Comparison of ENCODE assay signal across 15 mouse cellular contexts in genomic region chr11:102630731-102631130, GRCm38 (mm10). TPM values are rescaled to one million over a fixed set of nuclear protein-coding genes. Genes with fewer than 3 reads are reported as not detected.
DNase-seq lines count a peak whose midpoint lies in the region; ATAC-seq and TF ChIP-seq lines count a peak whose summit lies in the region.
"Had no signal": no experiment of that assay in that cellular context is flagged by ENCODE, and none has a peak within 500 bp of the region (broad histone marks: within the 10 kb centered on the region; RNA-seq: fewer than 3 reads in every experiment).

No protein-coding gene starts in this region.

- H3K36me3 ChIP-seq in kidney, embryonic 14.5 days (ENCODE audit: control insufficient read depth, insufficient read depth, low read length) = no peaks in the 10 kb centered on the region
- H3K36me3 ChIP-seq in stomach, embryonic 16.5 days (ENCODE audit: control insufficient read depth, insufficient read depth, low read length) = no peaks in the 10 kb centered on the region
- no peaks in the 10 kb centered on the region for H3K36me3 ChIP-seq in stomach, postnatal 0 days (ENCODE audit: control insufficient read depth, insufficient read depth, low read length)
- no peaks in the 10 kb centered on the region for H3K36me3 ChIP-seq in embryonic facial prominence, embryonic 14.5 days (ENCODE audit: control insufficient read depth, insufficient read depth, low read length)

- H3K27ac ChIP-seq in kidney, embryonic 14.5 days (ENCODE audit: low read depth, low read length) = peak overlapping the region; percentile 67; the same call in 1 of the 2 replicates
- 0 out of 2 replicates have a peak overlapping the region, but pooled peaks have one; percentile 15 for H3K27ac ChIP-seq in stomach, embryonic 16.5 days (ENCODE audit: low read length)
- no peak overlapping the region for H3K27ac ChIP-seq in stomach, postnatal 0 days (replicated peaks)
- 0 out of 2 replicates have a peak overlapping the region, but pooled peaks have one; percentile 7 for H3K27ac ChIP-seq in embryonic facial prominence, embryonic 14.5 days (replicated peaks; ENCODE audit: low read depth, low read length)
- H3K27ac ChIP-seq: hindbrain, postnatal 0 days had no signal

- no peak overlapping the region for H3K4me3 ChIP-seq in kidney, embryonic 14.5 days (ENCODE audit: low read length)
- H3K4me3 ChIP-seq in stomach, embryonic 16.5 days (replicated peaks; ENCODE audit: low read length) = no peak overlapping the region
- no peak overlapping the region for H3K4me3 ChIP-seq in stomach, postnatal 0 days (ENCODE audit: low read depth, low read length)
- no peak overlapping the region for H3K4me3 ChIP-seq in embryonic facial prominence, embryonic 14.5 days (ENCODE audit: low read depth, low read length)

- no peak for TF ChIP-seq EP300 in stomach, postnatal 0 days (optimal IDR thresholded peaks at IDR 0.05)

- no peaks in the 10 kb centered on the region for H3K27me3 ChIP-seq in kidney, embryonic 14.5 days (ENCODE audit: control insufficient read depth, insufficient read depth, low read length)
- H3K27me3 ChIP-seq in stomach, embryonic 16.5 days (ENCODE audit: control insufficient read depth, insufficient read depth, low read length) = no peaks in the 10 kb centered on the region
- H3K27me3 ChIP-seq in stomach, postnatal 0 days (ENCODE audit: control insufficient read depth, insufficient read depth, low read length) = no peaks in the 10 kb centered on the region
- H3K27me3 ChIP-seq in embryonic facial prominence, embryonic 14.5 days (replicated peaks; ENCODE audit: control insufficient read depth, insufficient read depth, low read length) = no peaks in the 10 kb centered on the region

- 0 out of 2 replicates have a peak overlapping the region, but pooled peaks have one; percentile 12 for H3K9ac ChIP-seq in kidney, embryonic 14.5 days (ENCODE audit: low read depth, low read length)
- H3K9ac ChIP-seq in stomach, embryonic 16.5 days (ENCODE audit: low read length) = no peak overlapping the region
- H3K9ac ChIP-seq in stomach, postnatal 0 days (ENCODE audit: low read length) = no peak overlapping the region
- H3K9ac ChIP-seq in embryonic facial prominence, embryonic 14.5 days (ENCODE audit: low read depth, low read length) = no peak overlapping the region

- peak overlapping the region; percentile 1; the same call in 1 of the 2 replicates for H3K4me2 ChIP-seq in kidney, embryonic 14.5 days (replicated peaks; ENCODE audit: low read depth, low read length)
- H3K4me2 ChIP-seq in stomach, embryonic 16.5 days (ENCODE audit: low read depth, low read length) = no peak overlapping the region
- H3K4me2 ChIP-seq in stomach, postnatal 0 days (replicated peaks; ENCODE audit: low read depth) = no peak overlapping the region
- no peak overlapping the region for H3K4me2 ChIP-seq in embryonic facial prominence, embryonic 14.5 days (ENCODE audit: low read depth, low read length)

- no peaks in the 10 kb centered on the region for H3K9me3 ChIP-seq in kidney, embryonic 14.5 days (ENCODE audit: control insufficient read depth, low read length)
- H3K9me3 ChIP-seq in stomach, embryonic 16.5 days (replicated peaks; ENCODE audit: control insufficient read depth, low read length) = no peaks in the 10 kb centered on the region
- no peaks in the 10 kb centered on the region for H3K9me3 ChIP-seq in stomach, postnatal 0 days (ENCODE audit: control insufficient read depth, low read length)
- H3K9me3 ChIP-seq in embryonic facial prominence, embryonic 14.5 days (ENCODE audit: control insufficient read depth, low read length) = no peaks in the 10 kb centered on the region

- 9% methylated on average over 7 of the region's 7 CpGs for WGBS in kidney, embryonic 14.5 days
- WGBS in stomach, embryonic 16.5 days = 24% methylated on average over 7 of the region's 7 CpGs
- 47% methylated on average over 7 of the region's 7 CpGs for WGBS in stomach, postnatal 0 days
- WGBS in embryonic facial prominence, embryonic 14.5 days = 15% methylated on average over 7 of the region's 7 CpGs

- ATAC-seq in kidney, embryonic 14.5 days (ENCODE audit: low FRiP score, low TSS enrichment) = 0 out of 2 replicates have a peak, but pooled peaks have one; percentile 0
- no peak for ATAC-seq in stomach, embryonic 16.5 days (ENCODE audit: insufficient read depth, low FRiP score)
- no peak for ATAC-seq in stomach, postnatal 0 days (ENCODE audit: low FRiP score, low TSS enrichment)
- no peak for ATAC-seq in embryonic facial prominence, embryonic 14.5 days (ENCODE audit: low read depth)
- ATAC-seq: hindbrain, postnatal 0 days had no signal

- no peak for DNase-seq in kidney, postnatal 36 days
- no peak for DNase-seq in stomach, postnatal 0 days (ENCODE audit: low spot score)
- no peak for DNase-seq in embryonic facial prominence, embryonic 14.5 days (ENCODE audit: low spot score)
- no peak for DNase-seq in urinary bladder, postnatal 36 days (ENCODE audit: low spot score in 2 of 2)
- no peak for DNase-seq in frontal cortex, adult 2 months (ENCODE audit: extremely low spot score in 1 of 2, low spot score in 1 of 2)
- DNase-seq: cerebellum, adult 8-10 months; heart, adult 11 months; kidney, adult 2 months; layer of hippocampus, postnatal 36 days; lung, postnatal 14 days; right cerebral cortex, adult 18-20 months had no signal

- TF ChIP-seq CTCF in stomach, postnatal 0 days (IDR thresholded peaks at IDR 0.05; ENCODE audit: low read depth) = no peak

- peaks cover 22% of the 10 kb centered on the region for H3K4me1 ChIP-seq in kidney, embryonic 14.5 days (ENCODE audit: control insufficient read depth, insufficient read depth, low read length)
- peaks cover 37% of the 10 kb centered on the region for H3K4me1 ChIP-seq in stomach, embryonic 16.5 days (ENCODE audit: control insufficient read depth, insufficient read depth, low read length)
- H3K4me1 ChIP-seq in stomach, postnatal 0 days (replicated peaks; ENCODE audit: control insufficient read depth, insufficient read depth) = 0 out of 2 replicates have a peak, but pooled peaks cover 5% of the 10 kb centered on the region
- peaks cover 31% of the 10 kb centered on the region for H3K4me1 ChIP-seq in embryonic facial prominence, embryonic 14.5 days (ENCODE audit: control insufficient read depth, insufficient read depth, low read length)

RNA-seq across cellular contexts. Expression of gene Fzd2, which starts 26.5 kb away (rescaled TPM):
- 41.7 and 49.7 TPM in 2 replicates for polyA plus RNA-seq in kidney, embryonic 14.5 days (2014; fragmentation: Nextera tagmentation; extraction: Ambion mirVana)
- polyA plus RNA-seq in stomach, embryonic 16.5 days (2015; fragmentation: Nextera tagmentation; extraction: Ambion mirVana) = 12.2 and 15.4 TPM in 2 replicates
- 10.2 and 11.8 TPM in 2 replicates for polyA plus RNA-seq in stomach, postnatal 0 days (2015; fragmentation: Nextera tagmentation; extraction: Ambion mirVana)
- polyA plus RNA-seq in embryonic facial prominence, embryonic 14.5 days (2014; fragmentation: Nextera tagmentation; extraction: Ambion mirVana) = 41.7 and 48.9 TPM in 2 replicates
- polyA plus RNA-seq in frontal cortex, adult 2 months (2012; rRNA removed) = 12.1 and 13.3 TPM in 2 replicates

RNA-seq across cellular contexts. Expression of gene Meioc, which starts 32.8 kb away (rescaled TPM):
- polyA plus RNA-seq in kidney, embryonic 14.5 days (2014; fragmentation: Nextera tagmentation; extraction: Ambion mirVana) = 0.40 and 1.4 TPM in 2 replicates
- 0.40 and 0.79 TPM in 2 replicates for polyA plus RNA-seq in stomach, embryonic 16.5 days (2015; fragmentation: Nextera tagmentation; extraction: Ambion mirVana)
- polyA plus RNA-seq in stomach, postnatal 0 days (2015; fragmentation: Nextera tagmentation; extraction: Ambion mirVana) = 0.23 and 0.39 TPM in 2 replicates
- 0.95 and 1.3 TPM in 2 replicates for polyA plus RNA-seq in embryonic facial prominence, embryonic 14.5 days (2014; fragmentation: Nextera tagmentation; extraction: Ambion mirVana)
- polyA plus RNA-seq in frontal cortex, adult 2 months (2012; rRNA removed) = 0.02 TPM in 1 of 2 replicates, not detected in the other
- polyA plus RNA-seq: cortical plate, adult 2 months; kidney, adult 2 months had no signal

RNA-seq across cellular contexts. Expression of gene Gm11627, which starts 51.5 kb away (rescaled TPM):
- 5.7 and 8.3 TPM in 2 replicates for polyA plus RNA-seq in kidney, embryonic 14.5 days (2014; fragmentation: Nextera tagmentation; extraction: Ambion mirVana)
- 21.0 and 22.0 TPM in 2 replicates for polyA plus RNA-seq in stomach, embryonic 16.5 days (2015; fragmentation: Nextera tagmentation; extraction: Ambion mirVana)
- polyA plus RNA-seq in stomach, postnatal 0 days (2015; fragmentation: Nextera tagmentation; extraction: Ambion mirVana) = 20.1 and 22.4 TPM in 2 replicates
- 9.5 and 15.7 TPM in 2 replicates for polyA plus RNA-seq in embryonic facial prominence, embryonic 14.5 days (2014; fragmentation: Nextera tagmentation; extraction: Ambion mirVana)
- polyA plus RNA-seq in frontal cortex, adult 2 months (2012; rRNA removed) = 6.2 and 6.6 TPM in 2 replicates
